Mouse (Mus musculus): Measurements from ENCODE around the gene Rmdn3. TPM values are rescaled to one million over a fixed set of nuclear protein-coding genes. Genes with fewer than 3 reads are reported as not detected.

The Rmdn3 gene
- polyA plus RNA-seq, 1 experiment from 2014 or later: 46.7 TPM

DNA sequence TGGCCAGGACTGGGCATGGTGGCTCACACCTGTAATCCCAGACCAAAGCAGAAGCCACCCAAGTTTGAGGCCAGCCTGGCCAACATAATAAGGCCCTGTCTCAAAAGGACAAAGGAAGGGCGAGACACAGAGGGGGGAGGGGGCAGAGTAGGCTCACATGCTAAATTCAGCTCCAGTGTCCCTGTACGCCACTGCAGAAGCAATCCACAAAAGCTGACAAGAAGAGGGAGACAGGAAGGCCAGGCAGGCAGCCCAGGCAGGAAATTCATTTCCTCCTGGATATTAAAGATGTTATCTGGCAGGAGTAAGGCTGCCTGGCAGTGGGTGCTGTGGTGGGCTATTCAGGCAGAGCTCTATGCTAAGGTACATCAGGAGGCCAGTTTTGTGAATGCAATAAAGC lies 4.4 kb upstream of the Rmdn3 start:
- no peak overlapping the region for H3K9ac ChIP-seq (ENCODE audit: low read length)
- H3K4me2 ChIP-seq: no peak overlapping the region
- H3K9me3 ChIP-seq (ENCODE audit: control insufficient read depth, low read length): no peaks in the 10 kb centered on the region
- H3K27ac ChIP-seq (ENCODE audit: low read depth, low read length): no peak overlapping the region
- 43% methylated on average over 2 of the region's 2 CpGs for WGBS
- H3K36me3 ChIP-seq (ENCODE audit: control insufficient read depth, insufficient read depth, low read length): no peaks in the 10 kb centered on the region
- ATAC-seq (ENCODE audit: low FRiP score) (no peak), DNase-seq (ENCODE audit: low spot score, missing footprints) (no peak)
- H3K4me3 ChIP-seq (ENCODE audit: low read depth, low read length): no peak overlapping the region
- H3K4me1 ChIP-seq (ENCODE audit: control insufficient read depth, insufficient read depth, low read length): peaks cover 3% of the 10 kb centered on the region; the same call in 1 of the 2 replicates
- H3K27me3 ChIP-seq (ENCODE audit: control insufficient read depth, insufficient read depth, low read length): peaks cover 6% of the 10 kb centered on the region

- H3K4me3 ChIP-seq (ENCODE audit: low read depth, low read length): no peak overlapping the region
- H3K27ac ChIP-seq (ENCODE audit: low read depth, low read length): no peak overlapping the region
- no peaks in the 10 kb centered on the region for H3K9me3 ChIP-seq (ENCODE audit: control insufficient read depth, low read length)
- ATAC-seq (ENCODE audit: low FRiP score) (no peak), DNase-seq (ENCODE audit: low spot score, missing footprints) (no peak)
- no peak overlapping the region for H3K9ac ChIP-seq (ENCODE audit: low read length)
- peaks cover 2% of the 10 kb centered on the region; the same call in 1 of the 2 replicates for H3K36me3 ChIP-seq (ENCODE audit: control insufficient read depth, insufficient read depth, low read length)
- no peak overlapping the region for H3K4me2 ChIP-seq
- H3K4me1 ChIP-seq (ENCODE audit: control insufficient read depth, insufficient read depth, low read length): peaks cover 9% of the 10 kb centered on the region
- no peaks in the 10 kb centered on the region for H3K27me3 ChIP-seq (ENCODE audit: control insufficient read depth, insufficient read depth, low read length)
These were observed 1.0 kb upstream of the Rmdn3 start for GRCm38 (mm10) chr2:119157836-119158235.

DNA sequence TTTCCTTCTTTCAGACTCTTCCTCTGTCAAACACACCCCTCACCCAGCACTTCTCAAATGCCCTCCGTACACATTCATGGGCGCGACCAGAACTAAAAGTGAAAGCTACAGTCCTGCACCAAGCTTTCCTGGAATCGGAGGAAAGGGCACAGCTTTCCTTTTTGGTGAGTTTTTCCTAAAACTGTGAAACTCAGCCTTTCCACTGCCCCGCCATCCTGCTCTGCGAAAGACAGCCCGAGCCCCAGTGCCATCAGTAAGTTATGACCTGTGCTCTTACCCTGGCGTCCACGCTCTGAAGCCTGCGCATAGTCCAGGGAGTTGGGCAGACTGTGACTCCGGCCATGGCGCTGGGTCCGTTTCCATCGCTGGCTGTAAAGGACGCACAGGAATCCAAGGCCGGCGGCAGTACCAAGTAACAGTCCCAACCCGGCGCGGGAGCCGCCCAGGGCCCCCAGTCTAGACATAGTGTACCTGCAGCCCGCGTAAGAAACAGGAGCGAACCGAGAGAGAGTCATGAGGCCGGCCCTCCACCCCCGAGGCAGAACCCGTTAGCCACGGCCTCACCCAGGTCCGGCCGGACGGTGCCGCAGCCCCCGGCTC lies 653 bp downstream of the Rmdn3 start:
- Histone ChIP-seq H3K36me3 (ENCODE audit: control insufficient read depth, insufficient read depth, low read length) (peaks cover 2% of the 10 kb centered on the region; the same call in 1 of the 2 replicates), H3K9ac (ENCODE audit: low read length) (peak overlapping the region; percentile 90), H3K27ac (ENCODE audit: low read depth, low read length) (no peak overlapping the region), H3K27me3 (ENCODE audit: control insufficient read depth, insufficient read depth, low read length) (no peaks in the 10 kb centered on the region), H3K4me1 (ENCODE audit: control insufficient read depth, insufficient read depth, low read length) (peaks cover 9% of the 10 kb centered on the region), H3K4me3 (ENCODE audit: low read depth, low read length) (peak overlapping the region; percentile 96), H3K4me2 (peak overlapping the region; percentile 91), H3K9me3 (ENCODE audit: control insufficient read depth, low read length) (no peaks in the 10 kb centered on the region)
- ATAC-seq (ENCODE audit: low FRiP score): no peak; the same call in 1 of the 2 replicates
- 8% methylated on average over 34 of the region's 34 CpGs for WGBS
- no peak for DNase-seq (ENCODE audit: low spot score, missing footprints)

GRCm38 (mm10) chr2:119155388-119155787 lies 1.4 kb downstream of the Rmdn3 start:
- WGBS: 87% methylated on average over 9 of the region's 9 CpGs
- Histone ChIP-seq H3K36me3 (ENCODE audit: control insufficient read depth, insufficient read depth, low read length) (peaks cover 3% of the 10 kb centered on the region; the same call in 1 of the 2 replicates), H3K27ac (ENCODE audit: low read depth, low read length) (no peak overlapping the region), H3K9me3 (ENCODE audit: control insufficient read depth, low read length) (no peaks in the 10 kb centered on the region), H3K9ac (ENCODE audit: low read length) (no peak overlapping the region), H3K4me3 (ENCODE audit: low read depth, low read length) (no peak overlapping the region), H3K4me2 (no peak overlapping the region; the same call in 1 of the 2 replicates), H3K27me3 (ENCODE audit: control insufficient read depth, insufficient read depth, low read length) (no peaks in the 10 kb centered on the region), H3K4me1 (ENCODE audit: control insufficient read depth, insufficient read depth, low read length) (peaks cover 9% of the 10 kb centered on the region)
- no peak for ATAC-seq (ENCODE audit: low FRiP score)
- no peak for DNase-seq (ENCODE audit: low spot score, missing footprints)

DNA sequence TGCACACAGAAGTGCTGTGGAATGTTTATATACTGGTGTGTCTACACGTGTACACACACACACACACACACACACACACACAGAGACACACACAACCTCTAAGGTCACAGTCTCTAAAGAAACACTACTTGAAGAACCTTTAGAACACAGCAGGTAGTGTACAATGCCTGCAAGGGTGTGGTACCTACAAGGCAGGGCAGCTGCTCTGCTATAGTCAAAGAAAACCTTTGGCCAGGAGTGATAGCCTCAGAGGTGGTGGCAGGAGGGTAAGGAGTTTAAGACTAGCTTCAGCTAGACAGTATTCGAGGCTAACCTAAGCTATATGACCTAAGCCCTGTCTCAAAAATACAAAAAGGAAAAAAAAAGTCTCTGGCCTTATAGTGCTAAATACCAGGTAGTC lies 2.2 kb downstream of the Rmdn3 start:
- Histone ChIP-seq H3K27ac (ENCODE audit: low read depth, low read length) (no peak overlapping the region), H3K9me3 (ENCODE audit: control insufficient read depth, low read length) (no peaks in the 10 kb centered on the region), H3K4me2 (no peak overlapping the region), H3K4me3 (ENCODE audit: low read depth, low read length) (no peak overlapping the region), H3K27me3 (ENCODE audit: control insufficient read depth, insufficient read depth, low read length) (no peaks in the 10 kb centered on the region), H3K4me1 (ENCODE audit: control insufficient read depth, insufficient read depth, low read length) (peaks cover 9% of the 10 kb centered on the region), H3K9ac (ENCODE audit: low read length) (no peak overlapping the region), H3K36me3 (ENCODE audit: control insufficient read depth, insufficient read depth, low read length) (peaks cover 8% of the 10 kb centered on the region)
- no peak for ATAC-seq (ENCODE audit: low FRiP score)
- 93% methylated on average over 2 of the region's 2 CpGs for WGBS
- no peak for DNase-seq (ENCODE audit: low spot score, missing footprints)

- ATAC-seq (ENCODE audit: low FRiP score) (no peak), DNase-seq (ENCODE audit: low spot score, missing footprints) (no peak)
- peaks cover 6% of the 10 kb centered on the region for H3K4me1 ChIP-seq (ENCODE audit: control insufficient read depth, insufficient read depth, low read length)
- H3K4me2 ChIP-seq: no peak overlapping the region
- H3K9me3 ChIP-seq (ENCODE audit: control insufficient read depth, low read length): no peaks in the 10 kb centered on the region
- WGBS: 86% methylated on average over 6 of the region's 6 CpGs
- H3K27me3 ChIP-seq (ENCODE audit: control insufficient read depth, insufficient read depth, low read length): no peaks in the 10 kb centered on the region
- H3K27ac ChIP-seq (ENCODE audit: low read depth, low read length): no peak overlapping the region
- H3K9ac ChIP-seq (ENCODE audit: low read length): no peak overlapping the region
- H3K36me3 ChIP-seq (ENCODE audit: control insufficient read depth, insufficient read depth, low read length): peaks cover 9% of the 10 kb centered on the region
- H3K4me3 ChIP-seq (ENCODE audit: low read depth, low read length): no peak overlapping the region
These were observed 4.6 kb downstream of the Rmdn3 start for GRCm38 (mm10) chr2:119152255-119152654.

DNA sequence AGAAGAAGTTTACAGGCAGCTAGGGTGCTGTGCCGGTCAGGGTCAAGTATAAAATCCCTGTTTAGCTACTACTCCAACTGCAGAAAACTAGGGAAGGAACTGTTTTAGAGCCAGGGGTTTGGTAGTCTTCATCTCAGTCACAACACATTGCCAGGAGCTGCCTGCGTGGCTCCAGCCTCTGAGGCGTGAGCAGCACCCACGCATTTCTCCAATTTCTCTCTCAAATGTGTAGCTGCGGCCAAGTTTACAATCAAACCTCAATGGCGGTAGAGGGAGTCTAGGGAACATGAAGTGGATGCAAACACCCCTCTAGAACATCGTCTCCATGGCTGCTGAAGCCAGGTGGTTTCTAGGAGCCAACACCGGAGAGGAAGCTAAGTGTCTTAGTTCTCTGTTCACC lies 9.1 kb downstream of the Rmdn3 start:
- Histone ChIP-seq H3K27me3 (ENCODE audit: control insufficient read depth, insufficient read depth, low read length) (no peaks in the 10 kb centered on the region), H3K36me3 (ENCODE audit: control insufficient read depth, insufficient read depth, low read length) (peaks cover 27% of the 10 kb centered on the region), H3K9me3 (ENCODE audit: control insufficient read depth, low read length) (no peaks in the 10 kb centered on the region), H3K4me1 (ENCODE audit: control insufficient read depth, insufficient read depth, low read length) (no peaks in the 10 kb centered on the region), H3K27ac (ENCODE audit: low read depth, low read length) (no peak overlapping the region), H3K9ac (ENCODE audit: low read length) (no peak overlapping the region), H3K4me2 (no peak overlapping the region), H3K4me3 (ENCODE audit: low read depth, low read length) (no peak overlapping the region)
- ATAC-seq (ENCODE audit: low FRiP score) (no peak), DNase-seq (ENCODE audit: low spot score, missing footprints) (no peak)
- 95% methylated on average over 8 of the region's 8 CpGs for WGBS

- Histone ChIP-seq H3K4me3 (ENCODE audit: low read depth, low read length) (no peak overlapping the region), H3K36me3 (ENCODE audit: control insufficient read depth, insufficient read depth, low read length) (peaks cover 27% of the 10 kb centered on the region), H3K4me1 (ENCODE audit: control insufficient read depth, insufficient read depth, low read length) (no peaks in the 10 kb centered on the region), H3K27me3 (ENCODE audit: control insufficient read depth, insufficient read depth, low read length) (no peaks in the 10 kb centered on the region), H3K9ac (ENCODE audit: low read length) (no peak overlapping the region), H3K9me3 (ENCODE audit: control insufficient read depth, low read length) (no peaks in the 10 kb centered on the region), H3K27ac (ENCODE audit: low read depth, low read length) (no peak overlapping the region), H3K4me2 (no peak overlapping the region)
- ATAC-seq (ENCODE audit: low FRiP score): no peak
- DNase-seq (ENCODE audit: low spot score, missing footprints): no peak
- WGBS: 88% methylated on average over 22 of the region's 22 CpGs
These were observed 9.6 kb downstream of the Rmdn3 start for GRCm38 (mm10) chr2:119147160-119147678.

GRCm38 (mm10) chr2:119146435-119146834 lies 10.4 kb downstream of the Rmdn3 start:
- ATAC-seq (ENCODE audit: low FRiP score): no peak
- 84% methylated on average over 6 of the region's 6 CpGs for WGBS
- H3K9ac ChIP-seq (ENCODE audit: low read length): no peak overlapping the region
- no peak for DNase-seq (ENCODE audit: low spot score, missing footprints)
- no peak overlapping the region for H3K27ac ChIP-seq (ENCODE audit: low read depth, low read length)
- no peaks in the 10 kb centered on the region for H3K4me1 ChIP-seq (ENCODE audit: control insufficient read depth, insufficient read depth, low read length)
- peaks cover 28% of the 10 kb centered on the region for H3K36me3 ChIP-seq (ENCODE audit: control insufficient read depth, insufficient read depth, low read length)
- H3K4me3 ChIP-seq (ENCODE audit: low read depth, low read length): no peak overlapping the region
- no peaks in the 10 kb centered on the region for H3K9me3 ChIP-seq (ENCODE audit: control insufficient read depth, low read length)
- no peak overlapping the region for H3K4me2 ChIP-seq
- no peaks in the 10 kb centered on the region for H3K27me3 ChIP-seq (ENCODE audit: control insufficient read depth, insufficient read depth, low read length)
